Mouse (Mus musculus): Measurements from ENCODE around the gene Iffo2. TPM values are rescaled to one million over a fixed set of nuclear protein-coding genes. Genes with fewer than 3 reads are reported as not detected.
A peak's percentile ranks its signal among the peaks of the same experiment; 100 is the strongest.

The Iffo2 gene
- polyA plus RNA-seq, 1 experiment from 2014 or later, result 3.2 TPM

DNA sequence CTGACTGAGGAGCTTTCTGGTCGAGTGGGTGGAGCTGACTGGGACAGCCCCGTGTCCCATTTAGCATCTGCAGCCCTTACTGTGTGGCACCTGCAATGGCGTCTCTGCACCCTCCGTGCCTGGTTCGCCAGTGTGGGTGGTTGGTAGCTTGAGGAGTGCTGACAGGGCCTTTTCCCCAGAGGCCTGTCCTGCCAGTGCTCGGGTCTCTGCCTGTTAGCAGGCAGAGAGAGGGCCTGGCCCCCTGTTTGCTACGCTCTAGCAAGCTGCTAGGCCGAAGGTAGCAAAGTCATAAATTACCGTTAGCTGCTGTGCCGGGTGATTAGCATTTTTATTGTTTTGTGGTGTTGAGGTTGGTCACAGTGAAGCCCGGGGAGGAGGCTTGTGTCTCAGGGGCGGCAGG lies 109.5 kb downstream of the Iffo2 start:
- Histone ChIP-seq H3K4me1 (replicated peaks) (peaks cover 15% of the 10 kb centered on the region), H3K36me3 (no peaks in the 10 kb centered on the region), H3K4me3 (replicated peaks) (no peak overlapping the region), H3K9ac (no peak overlapping the region), H3K9me3 (no peaks in the 10 kb centered on the region), H3K27ac (no peak overlapping the region), H3K4me2 (replicated peaks) (no peak overlapping the region), H3K27me3 (replicated peaks) (peaks cover 33% of the 10 kb centered on the region)
- 34% methylated on average over 12 of the region's 12 CpGs for WGBS
- no peak for ATAC-seq

DNA sequence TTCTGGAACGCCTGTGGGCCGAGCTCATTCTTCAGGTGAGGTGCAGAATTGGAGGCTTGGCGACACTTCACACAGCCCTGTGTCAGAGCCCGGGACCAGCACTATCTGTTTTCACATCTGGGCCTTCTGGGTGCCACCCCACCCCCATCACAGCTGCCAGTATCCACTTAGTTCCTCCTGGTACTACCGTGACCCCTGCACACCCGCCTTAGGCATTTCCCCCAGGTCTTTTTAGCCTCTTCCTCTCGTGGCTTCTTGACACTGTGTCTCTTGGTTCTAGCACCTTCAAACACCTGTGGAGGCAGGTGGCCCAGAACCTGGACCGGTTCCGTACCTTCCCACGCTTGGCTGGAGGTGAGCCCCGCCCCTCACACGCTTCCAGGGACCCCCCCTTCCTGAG lies 110.0 kb downstream of the Iffo2 start:
- Histone ChIP-seq H3K4me3 (replicated peaks) (no peak overlapping the region), H3K27me3 (replicated peaks) (peaks cover 28% of the 10 kb centered on the region), H3K27ac (no peak overlapping the region), H3K9me3 (no peaks in the 10 kb centered on the region), H3K4me2 (replicated peaks) (no peak overlapping the region), H3K36me3 (no peaks in the 10 kb centered on the region), H3K4me1 (replicated peaks) (peaks cover 15% of the 10 kb centered on the region), H3K9ac (no peak overlapping the region)
- 61% methylated on average over 12 of the region's 12 CpGs for WGBS
- ATAC-seq, result no peak

DNA sequence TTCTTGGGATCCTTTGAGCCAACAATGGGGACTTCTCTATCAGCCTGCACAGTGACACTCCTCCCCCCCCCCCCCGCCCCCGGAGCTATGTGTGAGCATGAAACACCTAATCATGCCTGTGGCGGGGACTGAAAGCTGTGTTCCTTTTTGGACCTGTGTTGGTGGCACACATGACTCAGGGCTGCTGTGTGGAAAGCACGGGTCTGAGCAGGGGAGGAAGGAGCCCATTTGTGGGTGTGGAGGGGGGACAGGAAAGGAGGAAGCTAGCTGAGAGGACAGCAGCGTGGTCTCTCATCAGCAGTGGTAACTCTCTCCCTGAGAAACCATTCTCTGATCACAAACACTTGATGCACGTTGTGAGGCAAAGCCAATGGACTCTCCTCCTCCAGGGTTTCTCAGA lies 110.4 kb downstream of the Iffo2 start:
- Histone ChIP-seq H3K36me3 (no peaks in the 10 kb centered on the region), H3K4me1 (replicated peaks) (peaks cover 15% of the 10 kb centered on the region), H3K9me3 (no peaks in the 10 kb centered on the region), H3K4me2 (replicated peaks) (no peak overlapping the region), H3K4me3 (replicated peaks) (no peak overlapping the region), H3K27me3 (replicated peaks) (peaks cover 23% of the 10 kb centered on the region), H3K27ac (no peak overlapping the region), H3K9ac (no peak overlapping the region)
- 62% methylated on average over 6 of the region's 6 CpGs for WGBS
- ATAC-seq, result no peak

DNA sequence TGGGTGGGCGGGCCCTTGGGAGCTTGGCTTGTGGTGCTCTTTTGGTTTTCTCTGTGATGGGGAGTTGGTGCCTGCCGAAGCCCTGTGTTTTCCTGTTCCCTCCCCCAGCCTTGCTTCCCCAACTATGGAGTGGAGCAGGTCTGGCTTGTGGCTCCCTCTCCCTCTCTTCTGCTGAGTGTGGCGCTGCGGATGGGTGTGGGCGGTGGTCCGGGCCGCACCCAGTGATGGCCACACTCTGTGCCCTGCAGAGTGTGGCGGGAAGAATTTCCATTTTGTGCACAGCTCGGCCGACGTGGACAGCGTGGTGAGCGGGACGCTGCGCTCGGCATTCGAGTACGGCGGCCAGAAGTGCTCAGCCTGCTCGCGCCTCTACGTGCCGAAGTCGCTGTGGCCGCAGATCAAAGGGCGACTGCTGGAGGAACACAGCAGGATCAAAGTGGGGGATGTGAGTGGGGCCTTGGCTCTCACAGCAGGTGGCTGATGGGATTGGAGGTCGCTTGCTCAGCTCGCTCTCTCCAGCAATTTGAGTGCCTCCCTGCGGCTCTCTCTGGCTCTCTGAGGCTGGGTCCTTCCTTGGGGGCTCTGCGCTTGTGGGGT lies 111.6 kb downstream of the Iffo2 start:
- 5% methylated on average over 30 of the region's 30 CpGs for WGBS
- H3K4me2 ChIP-seq (replicated peaks), result peak overlapping the region; percentile 59
- peaks cover 14% of the 10 kb centered on the region for H3K27me3 ChIP-seq (replicated peaks)
- H3K36me3 ChIP-seq, result no peaks in the 10 kb centered on the region
- H3K9ac ChIP-seq, result 0 out of 2 replicates have a peak overlapping the region, but pooled peaks have one; percentile 15
- no peak overlapping the region for H3K27ac ChIP-seq
- peaks cover 15% of the 10 kb centered on the region for H3K4me1 ChIP-seq (replicated peaks)
- peak overlapping the region; percentile 22 for H3K4me3 ChIP-seq (replicated peaks)
- ATAC-seq, result peak; percentile 43; the same call in 1 of the 2 replicates
- no peaks in the 10 kb centered on the region for H3K9me3 ChIP-seq

DNA sequence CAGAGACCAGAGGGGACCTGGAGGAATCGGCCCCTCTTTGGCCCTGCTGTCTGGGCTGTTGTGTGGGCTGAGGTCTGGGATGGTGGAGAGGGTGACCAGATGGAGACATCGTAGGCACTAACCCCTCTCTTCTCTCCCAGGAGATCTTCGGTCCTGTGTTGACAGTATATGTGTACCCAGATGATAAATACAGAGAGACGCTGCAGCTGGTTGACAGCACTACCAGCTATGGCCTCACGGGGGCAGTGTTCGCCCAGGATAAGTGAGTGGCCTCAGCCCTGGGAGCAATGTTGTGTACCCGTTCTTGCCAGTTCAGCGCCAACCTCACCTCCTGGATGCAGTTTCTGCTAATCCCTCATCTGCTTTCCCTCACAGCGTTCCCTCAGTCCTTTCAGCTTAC lies 113.6 kb downstream of the Iffo2 start:
- peak; percentile 27; the same call in 1 of the 2 replicates for ATAC-seq
- 15% methylated on average over 9 of the region's 9 CpGs for WGBS
- no peak overlapping the region for H3K9ac ChIP-seq
- H3K9me3 ChIP-seq, result no peaks in the 10 kb centered on the region
- H3K4me3 ChIP-seq (replicated peaks), result no peak overlapping the region
- H3K36me3 ChIP-seq, result no peaks in the 10 kb centered on the region
- H3K4me1 ChIP-seq (replicated peaks), result peaks cover 15% of the 10 kb centered on the region
- peaks cover 12% of the 10 kb centered on the region for H3K27me3 ChIP-seq (replicated peaks)
- H3K4me2 ChIP-seq (replicated peaks), result no peak overlapping the region
- H3K27ac ChIP-seq, result no peak overlapping the region

DNA sequence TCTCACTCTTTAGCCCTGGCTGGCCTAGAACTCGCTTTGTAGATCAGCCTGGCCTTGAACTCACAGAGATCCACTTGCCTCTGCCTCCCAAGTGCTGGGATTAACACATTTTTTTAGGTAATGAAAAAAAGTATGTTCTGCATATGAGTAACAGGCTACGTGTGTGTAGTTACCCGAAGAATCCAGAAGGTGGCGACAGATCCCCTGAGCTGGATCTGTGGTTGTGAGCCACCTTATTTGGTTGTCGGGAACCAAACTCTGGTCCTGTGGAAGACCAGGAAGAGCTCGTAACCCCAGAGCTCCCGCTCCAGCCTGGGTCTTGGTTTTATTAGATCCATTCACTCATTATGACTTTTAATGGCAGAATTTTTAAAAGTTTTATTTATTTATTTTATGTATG lies 116.6 kb downstream of the Iffo2 start:
- no peak for ATAC-seq
- no peak overlapping the region for H3K27ac ChIP-seq
- H3K4me2 ChIP-seq (replicated peaks), result no peak overlapping the region
- H3K9me3 ChIP-seq, result no peaks in the 10 kb centered on the region
- H3K4me1 ChIP-seq (replicated peaks), result peaks cover 8% of the 10 kb centered on the region
- H3K4me3 ChIP-seq (replicated peaks), result no peak overlapping the region
- peaks cover 9% of the 10 kb centered on the region for H3K27me3 ChIP-seq (replicated peaks)
- no peak overlapping the region for H3K9ac ChIP-seq
- WGBS, result 86% methylated on average over 7 of the region's 7 CpGs
- no peaks in the 10 kb centered on the region for H3K36me3 ChIP-seq

DNA sequence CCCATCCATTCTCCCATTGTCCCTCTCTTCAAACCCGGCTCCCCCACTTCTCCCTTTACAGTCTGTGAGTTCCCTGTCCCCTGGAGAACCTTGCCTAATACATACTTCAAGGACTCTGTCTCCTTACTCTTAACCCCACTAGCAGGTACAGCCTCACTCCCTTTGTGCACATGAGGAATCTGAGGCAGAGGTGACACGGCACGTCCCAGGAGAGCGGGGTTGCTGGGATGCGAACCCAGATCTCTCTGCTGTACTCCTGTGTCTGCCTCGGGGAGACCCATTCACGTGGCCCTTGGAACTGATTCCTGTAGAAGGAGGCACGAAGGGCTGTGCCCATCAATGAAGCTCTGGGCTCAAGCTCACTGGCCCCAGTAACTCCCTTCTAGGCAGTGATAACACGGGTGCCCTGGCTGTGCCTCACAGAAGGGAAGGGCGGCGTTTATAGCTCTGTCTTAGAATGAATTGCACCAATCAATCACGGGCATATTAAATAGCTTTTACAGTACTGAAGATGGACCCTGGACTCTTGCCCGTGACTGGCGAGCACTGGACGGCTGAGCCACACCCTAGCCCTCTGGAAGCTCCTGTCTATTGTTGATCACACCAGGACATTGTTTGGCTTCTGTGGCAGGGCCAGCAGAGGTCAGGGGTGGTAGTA lies 119.9 kb downstream of the Iffo2 start:
- Histone ChIP-seq H3K4me1 (replicated peaks) (peaks cover 4% of the 10 kb centered on the region; the same call in 1 of the 2 replicates), H3K36me3 (no peaks in the 10 kb centered on the region), H3K9ac (no peak overlapping the region), H3K4me2 (replicated peaks) (0 out of 2 replicates have a peak overlapping the region, but pooled peaks have one; percentile 3), H3K9me3 (no peaks in the 10 kb centered on the region), H3K4me3 (replicated peaks) (no peak overlapping the region), H3K27me3 (replicated peaks) (no peaks in the 10 kb centered on the region), H3K27ac (peak overlapping the region; percentile 63)
- peak; percentile 94 for ATAC-seq
- 63% methylated on average over 15 of the region's 15 CpGs for WGBS

DNA sequence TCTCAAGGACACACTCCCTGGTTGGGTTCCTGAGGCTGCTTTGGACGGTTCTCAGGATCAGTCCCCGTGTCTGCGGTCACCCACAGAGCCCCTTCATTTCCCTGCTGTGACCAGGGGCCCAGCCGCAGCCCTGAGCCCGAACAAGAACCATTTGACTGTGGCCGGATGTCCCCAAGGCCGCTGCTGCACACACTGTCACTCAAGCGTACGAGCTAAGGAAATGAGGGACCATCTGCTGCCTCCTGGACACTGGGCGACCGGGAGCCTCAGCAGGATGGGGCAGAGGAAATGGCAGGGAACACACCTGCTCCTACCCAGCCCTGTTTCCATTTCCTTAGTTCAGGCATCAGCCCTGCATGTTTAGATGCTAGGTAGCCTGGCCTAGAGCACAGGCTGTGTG lies 120.6 kb downstream of the Iffo2 start:
- Histone ChIP-seq H3K36me3 (no peaks in the 10 kb centered on the region), H3K4me3 (replicated peaks) (no peak overlapping the region), H3K27ac (peak overlapping the region; percentile 63), H3K27me3 (replicated peaks) (no peaks in the 10 kb centered on the region), H3K4me2 (replicated peaks) (0 out of 2 replicates have a peak overlapping the region, but pooled peaks have one; percentile 3), H3K9me3 (no peaks in the 10 kb centered on the region), H3K4me1 (replicated peaks) (peaks cover 4% of the 10 kb centered on the region; the same call in 1 of the 2 replicates), H3K9ac (no peak overlapping the region)
- WGBS, result 64% methylated on average over 11 of the region's 11 CpGs
- peak; percentile 6; the same call in 1 of the 2 replicates for ATAC-seq

DNA sequence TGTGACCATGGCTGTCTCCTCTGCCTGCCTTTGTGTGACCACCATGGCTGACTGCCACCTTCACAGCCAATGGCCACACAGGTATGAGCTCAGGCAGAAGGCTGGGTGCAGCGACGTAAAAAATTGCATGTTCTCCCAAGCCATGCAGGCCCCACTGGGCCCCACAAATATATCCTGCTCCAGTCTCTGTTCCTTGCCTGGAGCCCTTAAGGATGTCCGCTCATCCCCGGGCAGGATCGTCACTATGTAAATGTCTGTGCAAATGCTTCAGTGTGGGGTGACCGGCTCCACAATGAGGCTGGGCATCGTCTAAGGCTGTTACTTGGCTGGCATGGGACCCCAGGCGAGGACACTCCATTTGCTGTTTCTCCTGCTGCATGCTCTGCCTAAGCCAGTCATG lies 122.9 kb downstream of the Iffo2 start, which contains the start of gene Tas1r2:
Gene Tas1r2, plus strand, starts transcription at position 301 of the 400 bp plus-strand sequence.
- peaks cover 4% of the 10 kb centered on the region; the same call in 1 of the 2 replicates for H3K4me1 ChIP-seq (replicated peaks)
- no peak within 1 kb of the TSS for H3K4me3 ChIP-seq (replicated peaks)
- no peak within 1 kb of the TSS for H3K9ac ChIP-seq
- no peak within 1 kb of the TSS for H3K4me2 ChIP-seq (replicated peaks)
- WGBS, result 83% methylated on average over 8 of the region's 8 CpGs
- no peak for ATAC-seq
- no peaks in the 10 kb centered on the region for H3K27me3 ChIP-seq (replicated peaks)
- no peaks in the 10 kb centered on the region for H3K36me3 ChIP-seq
- no peak within 1 kb of the TSS for H3K27ac ChIP-seq
- H3K9me3 ChIP-seq, result no peaks in the 10 kb centered on the region

DNA sequence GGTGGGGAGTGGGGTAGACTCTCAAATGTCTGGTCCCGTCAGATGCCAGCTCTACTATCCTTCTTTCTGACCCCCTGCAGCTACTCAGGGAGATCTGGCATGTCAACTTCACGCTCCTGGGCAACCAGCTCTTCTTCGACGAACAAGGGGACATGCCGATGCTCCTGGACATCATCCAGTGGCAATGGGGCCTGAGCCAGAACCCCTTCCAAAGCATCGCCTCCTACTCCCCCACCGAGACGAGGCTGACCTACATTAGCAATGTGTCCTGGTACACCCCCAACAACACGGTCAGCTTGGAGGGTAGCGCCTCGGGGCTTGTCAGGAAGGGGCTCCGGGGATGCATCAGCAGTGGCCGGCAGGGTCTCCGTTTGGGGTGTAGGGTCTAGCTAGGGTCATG lies 131.5 kb downstream of the Iffo2 start:
- ATAC-seq, result no peak
- 91% methylated on average over 14 of the region's 14 CpGs for WGBS

DNA sequence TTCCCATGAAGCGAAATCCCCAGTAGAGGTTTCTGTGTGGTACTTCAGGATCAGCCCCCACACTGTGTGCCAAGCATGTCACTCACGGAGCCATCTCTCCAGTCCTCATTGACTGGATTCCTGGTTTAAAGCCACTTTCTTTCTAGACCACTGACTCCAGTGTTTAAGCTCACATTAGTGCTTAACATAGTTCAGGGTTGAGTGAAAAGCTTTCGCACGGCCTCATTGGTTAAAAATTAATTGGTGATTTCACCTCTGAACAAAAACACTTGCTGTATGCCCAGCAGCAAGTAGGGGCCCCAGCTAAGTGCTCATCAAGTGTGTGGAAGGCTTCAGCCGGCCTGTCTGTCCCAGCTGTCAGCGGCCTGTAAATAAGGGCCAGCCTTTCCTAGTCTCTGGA lies 137.3 kb downstream of the Iffo2 start:
- peak; percentile 75 for ATAC-seq
- H3K4me1 ChIP-seq (replicated peaks), result 0 out of 2 replicates have a peak, but pooled peaks cover 4% of the 10 kb centered on the region
- 64% methylated on average over 6 of the region's 6 CpGs for WGBS
- H3K27ac ChIP-seq, result no peak overlapping the region
- no peak overlapping the region for H3K4me2 ChIP-seq (replicated peaks)
- no peaks in the 10 kb centered on the region for H3K9me3 ChIP-seq
- no peaks in the 10 kb centered on the region for H3K36me3 ChIP-seq
- no peak overlapping the region for H3K9ac ChIP-seq
- no peak overlapping the region for H3K4me3 ChIP-seq (replicated peaks)
- H3K27me3 ChIP-seq (replicated peaks), result no peaks in the 10 kb centered on the region

More for the DNA sequence above, 131.5 kb downstream of the Iffo2 start:
- no peaks in the 10 kb centered on the region for H3K9me3 ChIP-seq
- H3K4me1 ChIP-seq (replicated peaks), result no peaks in the 10 kb centered on the region
- H3K27ac ChIP-seq, result no peak overlapping the region
- no peaks in the 10 kb centered on the region for H3K27me3 ChIP-seq (replicated peaks)
- no peak overlapping the region for H3K9ac ChIP-seq
- no peak overlapping the region for H3K4me2 ChIP-seq (replicated peaks)
- no peaks in the 10 kb centered on the region for H3K36me3 ChIP-seq
- H3K4me3 ChIP-seq (replicated peaks), result no peak overlapping the region

DNA sequence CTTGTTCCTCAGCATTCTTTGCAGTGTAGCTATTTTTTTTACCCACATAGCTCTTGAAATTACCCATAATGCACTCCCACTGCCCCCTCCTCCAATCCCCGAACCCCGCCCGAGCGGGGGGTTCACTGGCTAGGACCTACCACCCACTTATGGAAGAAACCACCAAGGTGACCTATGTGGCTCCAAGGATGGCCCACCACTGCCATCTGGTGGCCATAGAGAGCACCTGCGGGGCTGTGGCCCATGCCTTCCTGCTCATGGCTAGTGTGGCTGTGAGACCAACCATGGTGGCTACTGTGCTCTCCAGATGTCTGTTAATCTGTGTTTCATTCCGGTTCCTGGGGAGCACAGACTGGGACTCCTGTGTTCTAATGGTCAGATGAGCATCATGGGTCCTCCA lies 139.5 kb downstream of the Iffo2 start:
- Histone ChIP-seq H3K36me3 (no peaks in the 10 kb centered on the region), H3K9ac (no peak overlapping the region), H3K27ac (no peak overlapping the region), H3K4me1 (replicated peaks) (0 out of 2 replicates have a peak, but pooled peaks cover 4% of the 10 kb centered on the region), H3K9me3 (no peaks in the 10 kb centered on the region), H3K4me3 (replicated peaks) (no peak overlapping the region), H3K4me2 (replicated peaks) (no peak overlapping the region), H3K27me3 (replicated peaks) (no peaks in the 10 kb centered on the region)
- WGBS, result 19% methylated on average over 6 of the region's 6 CpGs
- ATAC-seq, result peak; percentile 49; the same call in 1 of the 2 replicates
